Mouse (Mus musculus) heart, embryonic 10.5 days (tissue): Measurements from ENCODE around the gene Plcl2. TPM values are rescaled to one million over a fixed set of nuclear protein-coding genes. Genes with fewer than 3 reads are reported as not detected.
"Not testable (repeated sequence)": the region's sequence is repeated elsewhere in the genome, so short reads cannot be mapped to it uniquely, and the experiment has no call there.

ENCODE experiments used
- DNase-seq: peaks from one replicate; pipeline ENCODE4 v3.0.0-alpha.2; 2017; ENCODE audit warnings: low spot score
- H3K27ac ChIP-seq: fragments of 300-500 bp; sonication (generic); 2 replicates; pipeline ENCODE4 v1.5.1; 2016; ENCODE audit warnings: mild to moderate bottlenecking
- H3K27me3 ChIP-seq: fragments of 300-500 bp; sonication (generic); 2 replicates; pipeline ENCODE4 v1.6.1; 2016; ENCODE audit warnings: mild to moderate bottlenecking; ENCODE audit not compliant: poor library complexity, insufficient read depth, severe bottlenecking
- H3K36me3 ChIP-seq: fragments of 300-500 bp; sonication (generic); 2 replicates; pipeline ENCODE4 v1.6.1; 2016; ENCODE audit warnings: mild to moderate bottlenecking, moderate library complexity
- H3K4me1 ChIP-seq: fragments of 300-500 bp; sonication (generic); 2 replicates; pipeline ENCODE4 v1.6.1; 2016; ENCODE audit warnings: mild to moderate bottlenecking
- H3K4me3 ChIP-seq: fragments of 300-500 bp; sonication (generic); 2 replicates; pipeline ENCODE4 v1.5.1; 2016; ENCODE audit warnings: mild to moderate bottlenecking, moderate library complexity
- H3K9me3 ChIP-seq: fragments of 300-500 bp; sonication (generic); 2 replicates; pipeline ENCODE4 v1.6.1; 2016; ENCODE audit warnings: mild to moderate bottlenecking, moderate library complexity
- WGBS: fragments of 180-500 bp; shearing (Covaris S2); methylation state at CpG from one replicate; pipeline ENCODE4 v1.1.7; 2016; 5-methylcytosine and 5-hydroxymethylcytosine counted together
- polyA plus RNA-seq: library from polyadenylated mRNA; unstranded; fragments of >200 nt; fragmentation: Nextera tagmentation; extraction: Ambion mirVana; gene quantifications from 2 replicates; pipeline ENCODE4 v1.2.1, GENCODE M21; 2016

Plcl2 gene
- polyA plus RNA-seq, 1 experiment from 2014 or later: 3.8 TPM

DNA sequence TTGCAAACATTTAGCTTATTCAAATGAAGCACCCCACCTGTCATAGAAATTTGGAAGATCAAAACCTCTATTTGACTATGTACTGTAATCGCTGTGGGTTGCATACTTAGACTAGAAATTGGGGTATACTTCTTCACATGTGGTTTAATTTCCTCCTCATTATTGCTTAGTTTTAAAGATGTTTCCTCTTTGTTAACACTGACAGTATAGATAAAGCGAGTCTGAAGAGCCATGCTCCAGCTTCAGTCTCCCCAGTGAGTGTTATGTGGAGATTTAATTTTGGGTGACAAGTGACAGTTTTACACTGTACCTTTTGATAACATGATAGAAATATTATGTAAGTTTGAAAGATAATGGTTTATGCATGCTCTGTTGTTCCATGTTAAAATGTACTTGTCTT, 59.6 kb downstream of the Plcl2 start:
- DNase-seq: no peak
- WGBS: 82% methylated on average over 2 of the region's 2 CpGs
- Histone ChIP-seq H3K36me3 (no peaks in the 10 kb centered on the region), H3K4me1 (0 out of 2 replicates have a peak, but pooled peaks cover 2% of the 10 kb centered on the region), H3K9me3 (no peaks in the 10 kb centered on the region), H3K27me3 (no peaks in the 10 kb centered on the region), H3K27ac (no peak overlapping the region), H3K4me3 (no peak overlapping the region)

GRCm38 (mm10) chr17:50570228-50570627, 61.0 kb downstream of the Plcl2 start:
- not testable (repeated sequence) for DNase-seq, H3K27me3 ChIP-seq, H3K27ac ChIP-seq, H3K4me1 ChIP-seq, H3K4me3 ChIP-seq, H3K9me3 ChIP-seq, H3K36me3 ChIP-seq
- WGBS: 94% methylated on average over 5 of the region's 5 CpGs

DNA sequence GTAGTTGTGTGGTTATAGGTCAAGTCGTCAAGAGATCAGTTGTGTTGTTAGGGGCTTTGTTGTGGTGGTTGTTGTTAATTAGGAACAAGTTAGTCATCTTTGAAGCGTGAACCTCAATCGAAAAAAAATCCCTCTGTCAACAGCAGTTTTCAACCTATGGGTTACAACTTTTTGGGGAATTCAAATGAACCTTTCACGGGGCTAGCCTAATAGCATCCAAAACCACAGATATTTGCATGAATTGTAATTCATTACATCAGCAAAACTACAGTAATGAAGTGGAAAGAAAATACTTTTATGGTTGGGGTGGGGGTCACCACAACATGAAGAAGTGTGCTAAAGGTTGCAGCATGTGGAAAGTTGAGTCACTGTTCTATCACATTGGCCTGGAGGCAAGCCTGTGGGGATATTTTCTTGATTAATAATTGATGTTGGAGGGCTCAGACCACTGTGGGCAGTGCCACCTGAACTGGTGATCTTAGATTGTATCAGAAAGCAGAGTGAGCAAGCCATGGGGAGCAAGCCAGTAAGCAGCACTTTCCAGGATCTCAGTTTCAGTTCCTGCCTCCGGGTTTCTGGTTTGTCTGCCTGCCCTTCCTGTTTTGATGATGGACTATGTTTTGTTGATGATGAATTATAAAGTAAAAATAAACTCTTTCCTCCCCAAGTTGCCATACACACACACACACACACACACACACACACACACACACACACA, 61.6 kb downstream of the Plcl2 start:
- Histone ChIP-seq H3K4me3 (no peak overlapping the region), H3K36me3 (no peaks in the 10 kb centered on the region), H3K27me3 (no peaks in the 10 kb centered on the region), H3K4me1 (no peaks in the 10 kb centered on the region), H3K27ac (no peak overlapping the region), H3K9me3 (no peaks in the 10 kb centered on the region)
- no peak for DNase-seq
- WGBS: 78% methylated on average over 5 of the region's 5 CpGs

DNA sequence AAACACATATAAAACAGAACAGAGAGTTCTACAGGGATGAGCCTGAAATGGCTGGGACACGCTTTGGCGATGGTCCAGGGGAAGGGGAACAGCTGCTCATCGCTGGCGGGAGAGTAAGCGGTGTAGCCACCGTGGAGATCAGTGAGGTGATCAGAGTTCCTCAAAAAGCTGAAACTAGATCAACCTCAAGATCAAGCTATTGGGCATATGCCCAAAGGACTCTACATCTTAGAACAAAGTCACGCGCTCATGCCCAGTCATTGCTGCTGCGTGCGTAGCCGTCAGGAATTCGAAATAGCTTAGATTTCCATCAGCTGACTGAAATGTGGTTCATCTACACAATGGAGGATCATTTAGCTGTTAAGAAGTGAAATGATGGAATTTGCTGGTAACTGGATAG, 65.0 kb downstream of the Plcl2 start:
- no peak for DNase-seq
- no peak overlapping the region for H3K4me3 ChIP-seq
- H3K27ac ChIP-seq: no peak overlapping the region
- H3K9me3 ChIP-seq: no peaks in the 10 kb centered on the region
- 92% methylated on average over 12 of the region's 12 CpGs for WGBS
- no peaks in the 10 kb centered on the region for H3K36me3 ChIP-seq
- H3K27me3 ChIP-seq: no peaks in the 10 kb centered on the region
- H3K4me1 ChIP-seq: 0 out of 2 replicates have a peak, but pooled peaks cover 4% of the 10 kb centered on the region

- no peak for DNase-seq
- no peaks in the 10 kb centered on the region for H3K27me3 ChIP-seq
- no peaks in the 10 kb centered on the region for H3K9me3 ChIP-seq
- H3K4me1 ChIP-seq: 0 out of 2 replicates have a peak, but pooled peaks cover 4% of the 10 kb centered on the region
- H3K36me3 ChIP-seq: no peaks in the 10 kb centered on the region
- WGBS: 87% methylated on average over 3 of the region's 3 CpGs
- no peak overlapping the region for H3K27ac ChIP-seq
- H3K4me3 ChIP-seq: no peak overlapping the region
Observed at GRCm38 (mm10) chr17:50580416-50580815, 71.2 kb downstream of the Plcl2 start.

DNA sequence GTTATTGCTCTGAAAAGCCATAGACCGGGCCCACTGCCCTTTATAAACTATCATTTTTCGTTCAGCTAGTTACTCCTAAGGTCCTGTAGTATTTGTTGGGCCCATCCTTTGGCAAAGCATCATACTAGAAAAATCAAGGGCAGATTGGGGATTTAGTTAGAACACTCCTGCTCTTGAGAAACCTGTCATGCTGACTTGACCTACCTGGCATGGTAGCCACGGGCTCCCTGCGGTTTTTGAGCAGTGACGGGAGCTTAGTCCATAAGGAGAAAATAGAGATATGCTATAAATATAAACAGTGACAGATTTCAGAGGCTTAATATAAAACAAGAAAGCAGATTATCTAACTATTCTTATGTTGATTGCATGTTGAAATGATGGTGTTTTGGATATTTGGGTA, 77.6 kb downstream of the Plcl2 start:
- no peak overlapping the region for H3K4me3 ChIP-seq
- WGBS: 87% methylated on average over 5 of the region's 5 CpGs
- no peak overlapping the region for H3K27ac ChIP-seq
- H3K9me3 ChIP-seq: no peaks in the 10 kb centered on the region
- peaks cover 7% of the 10 kb centered on the region for H3K4me1 ChIP-seq
- H3K36me3 ChIP-seq: no peaks in the 10 kb centered on the region
- H3K27me3 ChIP-seq: no peaks in the 10 kb centered on the region
- DNase-seq: no peak

DNA sequence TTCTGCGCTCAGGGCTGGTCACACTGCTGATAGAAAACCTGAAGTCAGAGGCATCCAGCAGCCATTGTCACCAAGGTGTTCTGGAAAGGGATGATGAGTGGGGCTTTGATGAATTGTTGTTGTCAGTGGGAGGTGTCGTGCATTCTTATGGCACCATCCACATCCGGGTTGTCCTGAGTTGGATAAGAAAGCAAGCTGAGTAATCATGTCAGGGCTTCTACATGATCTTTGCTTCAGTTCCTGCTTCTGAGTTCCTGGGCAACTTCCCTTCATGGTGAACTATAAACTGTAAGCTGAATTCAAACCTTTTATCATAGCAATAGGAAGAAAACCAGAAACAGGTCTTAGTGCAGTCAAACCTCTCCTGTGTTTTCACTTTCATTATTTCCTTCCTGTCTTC, 78.7 kb downstream of the Plcl2 start:
- DNase-seq: no peak
- H3K9me3 ChIP-seq: no peaks in the 10 kb centered on the region
- H3K27ac ChIP-seq: no peak overlapping the region
- H3K27me3 ChIP-seq: no peaks in the 10 kb centered on the region
- no peak overlapping the region for H3K4me3 ChIP-seq
- no peaks in the 10 kb centered on the region for H3K36me3 ChIP-seq
- H3K4me1 ChIP-seq: peaks cover 7% of the 10 kb centered on the region
- WGBS: 51% methylated on average over 3 of the region's 3 CpGs

DNA sequence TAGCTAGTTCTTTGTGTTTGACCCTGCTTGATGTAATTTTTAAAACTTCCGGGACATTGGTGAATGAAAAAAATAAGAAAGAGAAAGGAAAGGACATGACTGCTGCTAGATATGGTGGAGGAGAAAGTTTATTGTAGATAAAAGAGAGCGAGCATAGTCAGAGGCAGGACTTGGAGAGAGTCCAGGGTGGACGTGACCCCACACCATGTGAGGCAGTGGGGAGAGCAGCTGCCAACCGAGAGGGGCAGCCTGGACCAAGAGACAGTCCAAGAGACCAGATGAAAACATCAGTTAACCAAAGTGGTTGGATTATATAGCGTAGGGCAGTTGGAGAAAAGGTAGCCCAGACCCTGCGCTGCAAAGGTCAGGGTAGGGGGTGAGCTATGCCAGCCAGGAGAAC, 91.0 kb downstream of the Plcl2 start:
- no peak for DNase-seq
- 61% methylated on average over 6 of the region's 6 CpGs for WGBS
- Histone ChIP-seq H3K4me3 (no peak overlapping the region), H3K4me1 (peaks cover 7% of the 10 kb centered on the region; the same call in 1 of the 2 replicates), H3K27ac (no peak overlapping the region), H3K36me3 (no peaks in the 10 kb centered on the region), H3K9me3 (no peaks in the 10 kb centered on the region), H3K27me3 (no peaks in the 10 kb centered on the region)

- no peak for DNase-seq
- Histone ChIP-seq H3K4me1 (peaks cover 7% of the 10 kb centered on the region; the same call in 1 of the 2 replicates), H3K27me3 (no peaks in the 10 kb centered on the region), H3K4me3 (no peak overlapping the region), H3K9me3 (no peaks in the 10 kb centered on the region), H3K36me3 (no peaks in the 10 kb centered on the region), H3K27ac (no peak overlapping the region)
- 74% methylated on average over 1 of the region's 1 CpGs for whole genome bisulfite sequencing
Observed at GRCm38 (mm10) chr17:50600696-50601095, 91.5 kb downstream of the Plcl2 start.

DNA sequence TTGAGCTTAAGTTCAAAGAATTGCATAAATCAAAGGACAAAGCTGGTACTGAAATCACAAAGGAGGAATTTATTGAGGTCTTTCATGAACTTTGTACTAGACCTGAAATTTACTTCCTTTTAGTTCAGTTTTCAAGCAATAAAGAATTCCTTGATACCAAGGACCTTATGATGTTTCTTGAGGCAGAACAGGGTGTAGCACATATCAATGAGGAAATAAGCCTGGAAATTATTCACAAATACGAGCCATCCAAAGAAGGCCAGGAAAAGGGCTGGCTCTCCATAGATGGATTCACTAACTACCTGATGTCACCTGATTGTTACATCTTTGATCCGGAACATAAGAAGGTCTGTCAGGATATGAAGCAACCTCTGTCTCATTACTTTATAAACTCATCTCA, 97.7 kb downstream of the Plcl2 start:
- 88% methylated on average over 2 of the region's 2 CpGs for WGBS
- H3K27me3 ChIP-seq: no peaks in the 10 kb centered on the region
- DNase-seq: no peak

DNA sequence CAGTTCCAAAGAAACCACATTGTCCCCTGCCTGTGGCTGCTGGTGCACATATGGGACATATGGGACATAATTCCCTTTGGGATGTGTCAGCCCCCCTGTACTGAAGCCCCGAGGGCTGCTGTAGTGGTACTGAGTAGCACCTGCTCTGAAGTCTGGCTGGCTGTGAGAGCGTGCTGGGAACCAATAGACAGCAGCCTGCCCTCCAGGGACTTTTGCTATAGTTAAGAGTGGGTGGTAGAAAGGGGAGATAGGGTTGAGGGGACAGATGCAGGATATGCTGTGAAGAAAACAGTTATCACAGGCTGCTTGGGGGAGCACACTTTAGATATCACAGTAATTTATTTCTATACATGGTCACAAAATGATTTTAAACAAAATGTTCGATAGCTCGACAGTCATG, 100.7 kb downstream of the Plcl2 start:
- DNase-seq: no peak
- Histone ChIP-seq H3K27ac (no peak overlapping the region), H3K4me3 (no peak overlapping the region), H3K27me3 (no peaks in the 10 kb centered on the region), H3K9me3 (no peaks in the 10 kb centered on the region; the same call in 1 of the 2 replicates), H3K4me1 (no peaks in the 10 kb centered on the region), H3K36me3 (peaks cover 28% of the 10 kb centered on the region)
- 90% methylated on average over 4 of the region's 4 CpGs for WGBS

More for the DNA sequence above, 97.7 kb downstream of the Plcl2 start:
- peaks cover 13% of the 10 kb centered on the region for H3K36me3 ChIP-seq
- no peaks in the 10 kb centered on the region for H3K9me3 ChIP-seq
- H3K27ac ChIP-seq: no peak overlapping the region
- no peaks in the 10 kb centered on the region for H3K4me1 ChIP-seq
- no peak overlapping the region for H3K4me3 ChIP-seq

DNA sequence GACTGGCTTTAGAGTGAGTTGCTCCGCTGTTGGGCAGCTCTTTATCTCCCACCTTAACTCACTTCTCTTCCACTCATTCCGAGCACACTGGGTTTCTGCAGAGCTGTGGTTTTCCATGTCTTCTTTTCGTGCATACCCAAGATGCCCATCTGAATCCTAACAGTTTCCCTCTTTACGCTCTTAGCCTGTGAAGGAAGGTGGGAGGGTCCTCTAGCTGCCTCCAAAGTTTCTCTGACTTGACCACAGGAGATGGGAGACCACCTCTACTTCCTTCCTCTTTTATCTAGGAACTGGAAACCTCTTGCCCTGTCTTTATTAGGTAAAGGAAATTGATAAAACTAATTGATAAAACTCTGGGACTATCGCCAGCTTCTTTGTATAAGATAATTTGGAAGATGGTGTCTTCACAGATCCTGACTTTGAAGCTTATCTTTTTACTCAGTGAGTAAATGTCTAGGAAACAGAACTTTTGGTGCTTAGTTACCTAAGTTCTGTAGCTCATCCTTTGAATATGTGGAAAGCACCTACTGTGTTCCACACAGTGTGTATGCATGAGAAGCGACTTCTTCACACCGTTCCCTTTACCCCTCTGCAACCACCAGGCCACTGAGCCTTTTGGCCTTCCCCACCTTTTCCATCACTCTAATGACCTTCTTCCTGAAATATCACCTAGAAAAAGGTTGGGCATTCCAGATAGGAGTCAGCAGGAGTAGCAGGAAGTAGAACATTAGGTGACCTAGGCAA, 111.8 kb downstream of the Plcl2 start:
- Histone ChIP-seq H3K4me3 (no peak overlapping the region), H3K4me1 (no peaks in the 10 kb centered on the region), H3K27me3 (no peaks in the 10 kb centered on the region), H3K36me3 (no peaks in the 10 kb centered on the region), H3K9me3 (no peaks in the 10 kb centered on the region), H3K27ac (no peak overlapping the region)
- 74% methylated on average over 7 of the region's 7 CpGs for WGBS
- no peak for DNase-seq

- H3K27me3 ChIP-seq: no peaks in the 10 kb centered on the region
- no peak overlapping the region for H3K4me3 ChIP-seq
- DNase-seq: no peak
- no peaks in the 10 kb centered on the region for H3K4me1 ChIP-seq
- H3K27ac ChIP-seq: no peak overlapping the region
- H3K36me3 ChIP-seq: no peaks in the 10 kb centered on the region
- 75% methylated on average over 3 of the region's 3 CpGs for WGBS
- no peaks in the 10 kb centered on the region for H3K9me3 ChIP-seq
Observed at GRCm38 (mm10) chr17:50621996-50622395, 112.8 kb downstream of the Plcl2 start.
